Mouse (Mus musculus): ENCODE measurements around the gene Gm20379. TPM values are rescaled to one million over a fixed set of nuclear protein-coding genes. Genes with fewer than 3 reads are reported as not detected.

The Gm20379 gene
- polyA plus RNA-seq, 1 experiment from 2014 or later, result 0.82 TPM

DNA sequence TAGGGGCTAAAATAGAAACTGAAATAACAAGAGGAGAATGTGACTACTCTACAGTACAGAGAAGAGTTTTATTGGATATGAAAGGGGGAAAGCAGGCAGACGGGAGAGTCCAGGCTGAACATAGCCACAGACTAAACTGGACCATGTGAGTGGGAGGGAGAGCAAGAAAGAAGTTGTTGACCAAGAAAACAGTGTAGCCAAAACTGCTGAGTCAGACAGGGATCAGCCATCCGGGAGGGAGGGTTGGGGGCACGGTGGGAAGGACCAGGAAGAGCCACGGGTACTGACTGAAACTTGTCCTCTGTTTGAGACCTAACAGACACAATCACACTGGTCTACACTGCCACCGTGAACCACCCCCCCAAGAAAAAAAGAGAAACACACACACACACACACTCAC is 20.2 kb downstream of the Gm20379 start:
- whole genome bisulfite sequencing, result 80% methylated on average over 5 of the region's 5 CpGs
- no peak for ATAC-seq (ENCODE audit: low FRiP score, low TSS enrichment)

DNA sequence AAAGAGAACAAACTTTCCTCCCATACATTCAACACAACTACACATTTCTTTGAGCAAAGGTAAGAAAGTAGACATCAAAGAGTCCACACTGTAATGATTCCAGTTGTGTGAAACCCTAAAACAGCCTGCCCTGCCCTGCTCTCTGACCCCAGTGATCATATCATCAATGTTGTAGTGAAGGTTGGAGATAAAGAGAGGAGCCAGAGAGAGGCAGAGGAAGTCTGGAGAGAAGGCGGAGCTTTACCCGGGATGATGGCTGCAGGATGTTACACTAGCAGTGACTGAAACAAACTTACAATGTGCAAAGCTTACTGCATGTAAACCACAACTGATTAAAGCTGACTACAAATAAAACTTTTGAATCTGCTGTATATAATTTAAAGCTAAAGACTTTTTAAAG is 22.2 kb downstream of the Gm20379 start:
- H3K36me3 ChIP-seq (ENCODE audit: control insufficient read depth, insufficient read depth, low read length), result no peaks in the 10 kb centered on the region
- WGBS, result 94% methylated on average over 2 of the region's 2 CpGs
- no peaks in the 10 kb centered on the region for H3K27me3 ChIP-seq (ENCODE audit: control insufficient read depth, insufficient read depth, low read length)
- DNase-seq (no peak), ATAC-seq (ENCODE audit: low FRiP score, low TSS enrichment) (no peak)
- H3K4me3 ChIP-seq (replicated peaks; ENCODE audit: low read depth, low read length), result no peak overlapping the region
- no peak overlapping the region for H3K27ac ChIP-seq (replicated peaks; ENCODE audit: low read depth, low read length)
- no peak overlapping the region for H3K9ac ChIP-seq (replicated peaks; ENCODE audit: low read length)
- no peaks in the 10 kb centered on the region for H3K4me1 ChIP-seq (ENCODE audit: control insufficient read depth, insufficient read depth, low read length)
- H3K9me3 ChIP-seq (ENCODE audit: control insufficient read depth, low read length), result no peaks in the 10 kb centered on the region
- no peak overlapping the region for H3K4me2 ChIP-seq (ENCODE audit: low read length)

More for the DNA sequence above, 20.2 kb downstream of the Gm20379 start:
- no peak overlapping the region for H3K4me3 ChIP-seq (replicated peaks; ENCODE audit: low read depth, low read length)
- no peak overlapping the region for H3K9ac ChIP-seq (replicated peaks; ENCODE audit: low read length)
- no peaks in the 10 kb centered on the region for H3K4me1 ChIP-seq (ENCODE audit: control insufficient read depth, insufficient read depth, low read length)
- no peak overlapping the region for H3K27ac ChIP-seq (replicated peaks; ENCODE audit: low read depth, low read length)
- DNase-seq, result no peak
- no peaks in the 10 kb centered on the region for H3K27me3 ChIP-seq (ENCODE audit: control insufficient read depth, insufficient read depth, low read length)
- no peak overlapping the region for H3K4me2 ChIP-seq (ENCODE audit: low read length)
- H3K9me3 ChIP-seq (ENCODE audit: control insufficient read depth, low read length), result no peaks in the 10 kb centered on the region
- H3K36me3 ChIP-seq (ENCODE audit: control insufficient read depth, insufficient read depth, low read length), result no peaks in the 10 kb centered on the region

GRCm38 (mm10) chr13:92330621-92331020 is 24.8 kb downstream of the Gm20379 start:
- ATAC-seq (ENCODE audit: low FRiP score, low TSS enrichment), result no peak
- Histone ChIP-seq H3K27me3 (ENCODE audit: control insufficient read depth, insufficient read depth, low read length) (no peaks in the 10 kb centered on the region), H3K9ac (replicated peaks; ENCODE audit: low read length) (no peak overlapping the region), H3K9me3 (ENCODE audit: control insufficient read depth, low read length) (no peaks in the 10 kb centered on the region), H3K36me3 (ENCODE audit: control insufficient read depth, insufficient read depth, low read length) (no peaks in the 10 kb centered on the region), H3K4me1 (ENCODE audit: control insufficient read depth, insufficient read depth, low read length) (no peaks in the 10 kb centered on the region), H3K4me2 (ENCODE audit: low read length) (no peak overlapping the region), H3K27ac (replicated peaks; ENCODE audit: low read depth, low read length) (no peak overlapping the region), H3K4me3 (replicated peaks; ENCODE audit: low read depth, low read length) (no peak overlapping the region)
- no peak for DNase-seq
- 91% methylated on average over 3 of the region's 3 CpGs for whole genome bisulfite sequencing

- ATAC-seq (ENCODE audit: low FRiP score, low TSS enrichment) (no peak), DNase-seq (no peak)
- WGBS, result 88% methylated on average over 15 of the region's 15 CpGs
- Histone ChIP-seq H3K27ac (replicated peaks; ENCODE audit: low read depth, low read length) (no peak overlapping the region), H3K4me1 (ENCODE audit: control insufficient read depth, insufficient read depth, low read length) (no peaks in the 10 kb centered on the region), H3K9me3 (ENCODE audit: control insufficient read depth, low read length) (no peaks in the 10 kb centered on the region), H3K36me3 (ENCODE audit: control insufficient read depth, insufficient read depth, low read length) (no peaks in the 10 kb centered on the region), H3K27me3 (ENCODE audit: control insufficient read depth, insufficient read depth, low read length) (no peaks in the 10 kb centered on the region), H3K4me2 (ENCODE audit: low read length) (no peak overlapping the region), H3K9ac (replicated peaks; ENCODE audit: low read length) (no peak overlapping the region), H3K4me3 (replicated peaks; ENCODE audit: low read depth, low read length) (no peak overlapping the region)
These were observed 26.5 kb downstream of the Gm20379 start for GRCm38 (mm10) chr13:92332103-92332879.

DNA sequence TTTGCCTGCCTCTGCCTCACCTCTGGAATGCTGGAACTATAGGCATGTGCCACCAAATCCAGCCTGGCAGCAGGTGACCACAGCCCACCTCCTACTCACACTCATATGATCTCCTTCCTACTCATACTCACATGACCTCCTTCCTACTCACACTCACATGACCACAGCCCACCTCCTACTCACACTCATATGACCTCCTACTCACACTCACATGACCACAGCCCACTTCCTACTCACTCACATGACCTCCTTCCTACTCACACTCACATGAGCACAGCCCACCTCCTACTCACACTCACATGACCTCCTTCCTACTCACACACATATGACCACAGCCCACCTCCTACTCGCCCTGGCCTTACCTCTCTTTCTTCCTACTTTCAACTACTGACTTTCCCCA is 31.1 kb downstream of the Gm20379 start:
- Histone ChIP-seq H3K27me3 (ENCODE audit: control insufficient read depth, insufficient read depth, low read length) (no peaks in the 10 kb centered on the region), H3K9ac (replicated peaks; ENCODE audit: low read length) (no peak overlapping the region), H3K4me1 (ENCODE audit: control insufficient read depth, insufficient read depth, low read length) (no peaks in the 10 kb centered on the region), H3K4me3 (replicated peaks; ENCODE audit: low read depth, low read length) (no peak overlapping the region), H3K9me3 (ENCODE audit: control insufficient read depth, low read length) (no peaks in the 10 kb centered on the region), H3K36me3 (ENCODE audit: control insufficient read depth, insufficient read depth, low read length) (peaks cover 10% of the 10 kb centered on the region), H3K4me2 (ENCODE audit: low read length) (no peak overlapping the region), H3K27ac (replicated peaks; ENCODE audit: low read depth, low read length) (no peak overlapping the region)
- WGBS, result 90% methylated on average over 1 of the region's 1 CpGs
- ATAC-seq (ENCODE audit: low FRiP score, low TSS enrichment) (no peak), DNase-seq (no peak)

- H3K4me3 ChIP-seq (replicated peaks; ENCODE audit: low read depth, low read length), result no peak overlapping the region
- no peak overlapping the region for H3K9ac ChIP-seq (replicated peaks; ENCODE audit: low read length)
- 73% methylated on average over 6 of the region's 6 CpGs for WGBS
- ATAC-seq (ENCODE audit: low FRiP score, low TSS enrichment), result no peak
- no peak overlapping the region for H3K27ac ChIP-seq (replicated peaks; ENCODE audit: low read depth, low read length)
- DNase-seq, result peak; percentile 20
- H3K9me3 ChIP-seq (ENCODE audit: control insufficient read depth, low read length), result no peaks in the 10 kb centered on the region
- H3K4me2 ChIP-seq (ENCODE audit: low read length), result no peak overlapping the region
- H3K4me1 ChIP-seq (ENCODE audit: control insufficient read depth, insufficient read depth, low read length), result no peaks in the 10 kb centered on the region
- no peaks in the 10 kb centered on the region for H3K27me3 ChIP-seq (ENCODE audit: control insufficient read depth, insufficient read depth, low read length)
- H3K36me3 ChIP-seq (ENCODE audit: control insufficient read depth, insufficient read depth, low read length), result peaks cover 18% of the 10 kb centered on the region
These were observed 32.1 kb downstream of the Gm20379 start for GRCm38 (mm10) chr13:92337773-92338462.

DNA sequence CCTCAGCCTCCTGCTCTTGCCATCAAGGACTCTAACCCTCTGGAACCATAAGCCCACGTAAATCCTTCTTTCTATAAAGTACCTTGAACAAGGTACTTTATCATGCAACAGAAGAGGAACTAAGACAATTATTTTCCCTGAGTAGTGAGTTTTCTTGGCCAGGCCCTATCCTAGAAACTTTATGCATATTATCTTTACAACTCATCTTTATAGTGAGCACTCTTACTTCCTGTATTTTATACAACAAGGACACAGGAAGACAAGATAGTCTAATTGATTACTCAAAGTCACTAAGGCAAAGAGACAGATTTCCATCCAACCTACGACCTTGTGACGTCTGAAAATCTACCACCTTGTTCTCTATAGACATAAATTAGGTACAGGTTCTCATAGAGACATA is 34.0 kb downstream of the Gm20379 start:
- Histone ChIP-seq H3K27me3 (ENCODE audit: control insufficient read depth, insufficient read depth, low read length) (no peaks in the 10 kb centered on the region), H3K4me3 (replicated peaks; ENCODE audit: low read depth, low read length) (no peak overlapping the region), H3K9ac (replicated peaks; ENCODE audit: low read length) (no peak overlapping the region), H3K27ac (replicated peaks; ENCODE audit: low read depth, low read length) (no peak overlapping the region), H3K9me3 (ENCODE audit: control insufficient read depth, low read length) (no peaks in the 10 kb centered on the region), H3K4me2 (ENCODE audit: low read length) (no peak overlapping the region), H3K36me3 (ENCODE audit: control insufficient read depth, insufficient read depth, low read length) (peaks cover 31% of the 10 kb centered on the region), H3K4me1 (ENCODE audit: control insufficient read depth, insufficient read depth, low read length) (no peaks in the 10 kb centered on the region)
- 91% methylated on average over 3 of the region's 3 CpGs for WGBS
- ATAC-seq (ENCODE audit: low FRiP score, low TSS enrichment) (no peak), DNase-seq (no peak)

DNA sequence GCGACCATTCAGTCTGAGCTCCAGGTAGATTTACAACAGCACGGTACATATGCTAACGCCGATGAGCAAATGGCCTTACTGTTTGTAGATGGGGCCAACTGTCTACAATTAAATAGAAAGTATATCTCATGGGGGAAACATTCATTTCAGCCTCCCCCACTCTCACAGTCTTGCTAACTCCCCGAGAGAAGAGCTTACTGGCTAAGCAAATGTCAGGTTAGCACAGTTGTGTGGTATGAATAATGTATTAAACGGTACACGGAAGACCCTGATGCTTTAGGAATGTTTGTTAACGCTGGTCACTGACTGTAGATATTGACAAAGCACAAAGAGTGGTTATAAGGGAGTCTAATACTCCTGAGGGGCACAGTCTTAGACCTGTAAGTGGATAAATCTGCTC is 38.3 kb downstream of the Gm20379 start:
- H3K9me3 ChIP-seq (ENCODE audit: control insufficient read depth, low read length), result no peaks in the 10 kb centered on the region
- no peak overlapping the region for H3K27ac ChIP-seq (replicated peaks; ENCODE audit: low read depth, low read length)
- peaks cover 47% of the 10 kb centered on the region for H3K36me3 ChIP-seq (ENCODE audit: control insufficient read depth, insufficient read depth, low read length)
- 87% methylated on average over 8 of the region's 8 CpGs for WGBS
- no peak overlapping the region for H3K9ac ChIP-seq (replicated peaks; ENCODE audit: low read length)
- DNase-seq, result no peak
- no peak overlapping the region for H3K4me2 ChIP-seq (ENCODE audit: low read length)
- no peaks in the 10 kb centered on the region for H3K27me3 ChIP-seq (ENCODE audit: control insufficient read depth, insufficient read depth, low read length)
- ATAC-seq (ENCODE audit: low FRiP score, low TSS enrichment), result no peak
- no peak overlapping the region for H3K4me3 ChIP-seq (replicated peaks; ENCODE audit: low read depth, low read length)
- H3K4me1 ChIP-seq (ENCODE audit: control insufficient read depth, insufficient read depth, low read length), result no peaks in the 10 kb centered on the region

- Histone ChIP-seq H3K36me3 (ENCODE audit: control insufficient read depth, insufficient read depth, low read length) (peaks cover 44% of the 10 kb centered on the region), H3K9ac (replicated peaks; ENCODE audit: low read length) (no peak overlapping the region), H3K9me3 (ENCODE audit: control insufficient read depth, low read length) (no peaks in the 10 kb centered on the region), H3K27ac (replicated peaks; ENCODE audit: low read depth, low read length) (no peak overlapping the region), H3K4me1 (ENCODE audit: control insufficient read depth, insufficient read depth, low read length) (no peaks in the 10 kb centered on the region), H3K4me3 (replicated peaks; ENCODE audit: low read depth, low read length) (no peak overlapping the region), H3K4me2 (ENCODE audit: low read length) (no peak overlapping the region), H3K27me3 (ENCODE audit: control insufficient read depth, insufficient read depth, low read length) (no peaks in the 10 kb centered on the region)
- 81% methylated on average over 5 of the region's 5 CpGs for WGBS
- no peak for DNase-seq
- no peak for ATAC-seq (ENCODE audit: low FRiP score, low TSS enrichment)
These were observed 40.6 kb downstream of the Gm20379 start for GRCm38 (mm10) chr13:92346338-92346737.
